Mouse (Mus musculus) kidney, postnatal 0 days (tissue): ENCODE results near the gene Rpl13. TPM values are rescaled to one million over a fixed set of nuclear protein-coding genes. Genes with fewer than 3 reads are reported as not detected.
A peak's percentile ranks its signal among the peaks of the same experiment; 100 is the strongest.
"Not testable (repeated sequence)": the region's sequence is repeated elsewhere in the genome, so short reads cannot be mapped to it uniquely, and the experiment has no call there.

Source experiments
- ATAC-seq: fragments of 200-750 bp; cut with Nextera tagmentation; replicated peaks from 2 replicates; pipeline ENCODE4 v1.8.0; 2017; ENCODE audit warnings: low read depth, moderate number of reproducible peaks, moderate TSS enrichment, moderate library complexity; ENCODE audit not compliant: low FRiP score
- DNase-seq: peaks from one replicate; pipeline ENCODE4 v3.0.0-alpha.2; 2016; ENCODE audit warnings: low spot score
- H3K27ac ChIP-seq: fragments of 300-500 bp; sonication (generic); 2 replicates; pipeline ENCODE4 v1.5.1; 2014; ENCODE audit warnings: mild to moderate bottlenecking
- H3K27me3 ChIP-seq: fragments of 300-500 bp; sonication (generic); 2 replicates; pipeline ENCODE4 v1.6.1; 2014; ENCODE audit warnings: low read length, mixed read lengths; ENCODE audit not compliant: insufficient read depth
- H3K36me3 ChIP-seq: fragments of 300-500 bp; sonication (generic); 2 replicates; pipeline ENCODE4 v1.6.1; 2014; ENCODE audit warnings: low read length, mixed read lengths; ENCODE audit not compliant: insufficient read depth
- H3K4me1 ChIP-seq: fragments of 300-500 bp; sonication (generic); replicated peaks from 2 replicates; pipeline ENCODE4 v1.6.1; 2014; ENCODE audit warnings: antibody characterized with exemption, low read length, mixed read lengths; ENCODE audit not compliant: insufficient read depth
- H3K4me2 ChIP-seq: fragments of 300-500 bp; sonication (generic); 2 replicates; pipeline ENCODE4 v1.6.1; 2014; ENCODE audit warnings: mild to moderate bottlenecking, low read length, moderate library complexity, mixed read lengths
- H3K4me3 ChIP-seq: fragments of 300-500 bp; sonication (generic); replicated peaks from 2 replicates; pipeline ENCODE4 v1.5.1; 2014; ENCODE audit warnings: low read depth, low read length
- H3K9ac ChIP-seq: fragments of 300-500 bp; sonication (generic); 2 replicates; pipeline ENCODE4 v1.6.1; 2014; ENCODE audit warnings: low read depth, low read length
- H3K9me3 ChIP-seq: fragments of 300-500 bp; sonication (generic); replicated peaks from 2 replicates; pipeline ENCODE4 v1.6.1; 2016; ENCODE audit warnings: low read length, inconsistent platforms, mixed read lengths
- CTCF ChIP-seq: IDR thresholded peaks from 2 replicates; pipeline ENCODE4 v1.5.1; 2016; ENCODE audit warnings: antibody characterized with exemption, low read depth, mild to moderate bottlenecking, moderate library complexity
- WGBS: fragments of 180-500 bp; shearing (Covaris S2); extraction: QIAGEN DNeasy Blood & Tissue Kit; methylation state at CpG from one replicate; pipeline ENCODE4 v1.1.7; 2014; 5-methylcytosine and 5-hydroxymethylcytosine counted together
- polyA plus RNA-seq: library from polyadenylated mRNA; unstranded; fragments of >200 nt; fragmentation: Nextera tagmentation; extraction: Ambion mirVana; gene quantifications from 2 replicates; pipeline ENCODE4 v1.2.1, GENCODE M21; 2015

The Rpl13 gene
- polyA plus RNA-seq, 1 experiment from 2014 or later: 1,932 TPM

DNA sequence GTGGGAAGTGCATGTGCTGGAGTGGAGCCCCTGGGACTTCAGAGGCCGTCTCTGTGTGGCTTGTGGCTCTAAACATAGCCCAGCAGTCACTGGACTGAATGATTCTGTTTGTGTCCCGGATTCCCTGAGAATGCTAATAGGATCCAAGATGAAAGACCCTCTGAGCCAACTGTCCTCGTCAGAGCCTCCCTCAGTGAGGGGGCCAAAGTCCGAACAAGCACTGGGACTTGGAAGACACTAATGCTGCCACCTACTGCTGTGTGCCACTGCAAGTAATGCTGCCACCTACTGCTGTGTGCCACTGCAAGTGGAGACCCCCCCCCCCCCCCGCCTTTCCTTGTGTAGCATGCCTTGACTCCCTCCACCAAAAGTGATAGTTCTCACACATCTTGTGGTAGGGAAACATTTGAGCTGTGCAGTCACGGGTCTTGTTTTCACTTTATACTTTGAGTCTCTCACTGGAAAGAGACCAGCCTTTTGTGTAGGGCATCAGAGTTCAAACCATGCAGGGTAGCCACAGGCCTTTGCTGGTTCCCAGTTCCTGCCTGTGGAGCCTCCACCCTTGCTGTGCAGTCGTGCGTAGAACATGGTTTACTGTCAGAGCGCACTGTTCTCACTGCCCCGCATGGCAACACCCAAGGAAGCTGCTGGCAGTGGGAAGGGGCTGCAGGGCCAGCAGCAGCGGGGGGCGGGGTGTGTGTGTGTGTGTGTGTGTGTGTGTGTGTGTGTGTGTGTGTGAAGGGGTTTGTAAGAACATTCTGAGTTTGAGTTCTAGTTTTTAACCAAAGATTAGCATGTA, 4.2 kb upstream of the Rpl13 start:
- DNase-seq (no peak), ATAC-seq (peak; percentile 71)
- Histone ChIP-seq H3K27ac (peak overlapping the region; percentile 55), H3K4me2 (no peak overlapping the region), H3K4me3 (no peak overlapping the region), H3K9me3 (no peaks in the 10 kb centered on the region), H3K9ac (no peak overlapping the region), H3K27me3 (no peaks in the 10 kb centered on the region), H3K36me3 (peaks cover 25% of the 10 kb centered on the region), H3K4me1 (no peaks in the 10 kb centered on the region)
- peak; percentile 47 for TF ChIP-seq CTCF
- 53% methylated on average over 12 of the region's 12 CpGs for WGBS

DNA sequence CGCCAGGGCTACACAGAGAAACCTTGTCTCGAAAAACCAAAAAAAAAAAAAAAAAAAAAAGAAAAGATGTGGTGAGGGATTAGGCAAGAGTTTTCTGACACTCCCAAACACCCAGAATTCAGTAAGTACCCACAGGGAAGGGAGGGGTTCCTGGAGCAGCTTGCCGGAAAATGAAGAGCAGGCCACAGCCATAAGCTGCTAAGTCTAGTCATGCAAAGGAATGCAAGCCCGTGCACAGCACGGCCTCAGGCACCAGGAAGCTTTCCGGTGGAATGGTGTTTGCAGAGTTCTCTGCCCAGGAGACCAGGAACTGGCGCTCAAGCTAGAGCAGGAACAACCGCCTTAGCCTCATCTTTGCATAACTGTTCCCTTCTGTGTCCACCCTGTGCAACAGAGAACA, 1.9 kb upstream of the Rpl13 start:
- H3K27ac ChIP-seq: peak overlapping the region; percentile 31; the same call in 1 of the 2 replicates
- WGBS: 52% methylated on average over 8 of the region's 8 CpGs
- H3K36me3 ChIP-seq: peaks cover 18% of the 10 kb centered on the region
- no peak overlapping the region for H3K4me3 ChIP-seq
- no peaks in the 10 kb centered on the region for H3K9me3 ChIP-seq
- H3K9ac ChIP-seq: no peak overlapping the region
- TF ChIP-seq CTCF: no peak
- ATAC-seq (no peak), DNase-seq (no peak)
- H3K27me3 ChIP-seq: no peaks in the 10 kb centered on the region
- H3K4me2 ChIP-seq: no peak overlapping the region
- 0 out of 2 replicates have a peak, but pooled peaks cover 4% of the 10 kb centered on the region for H3K4me1 ChIP-seq

DNA sequence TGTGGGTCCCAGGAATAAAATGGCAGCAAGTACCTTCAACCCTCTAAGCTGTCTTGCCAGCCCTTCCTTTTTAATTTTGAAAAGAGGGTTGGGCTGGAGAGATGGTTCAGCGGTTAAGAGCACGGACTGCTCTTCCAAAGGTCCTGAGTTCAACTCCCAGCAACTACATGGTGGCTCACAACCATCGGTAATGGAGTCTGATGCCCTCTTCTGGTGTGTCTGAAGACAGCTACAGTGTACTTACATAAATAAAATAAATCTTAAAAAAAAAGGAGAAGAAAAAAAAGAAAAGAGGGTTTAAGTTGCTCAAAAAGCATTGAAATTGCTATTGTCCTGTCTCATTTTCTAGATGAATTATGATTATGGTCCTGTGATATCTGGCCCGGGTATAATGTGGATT, 906 bp upstream of the Rpl13 start:
- ATAC-seq: no peak
- WGBS: 65% methylated on average over 4 of the region's 4 CpGs
- no peak overlapping the region for H3K4me3 ChIP-seq
- no peak overlapping the region for H3K9ac ChIP-seq
- H3K4me1 ChIP-seq: 0 out of 2 replicates have a peak, but pooled peaks cover 4% of the 10 kb centered on the region
- H3K4me2 ChIP-seq: peak overlapping the region; percentile 80; the same call in 1 of the 2 replicates
- TF ChIP-seq CTCF: 0 out of 2 replicates have a peak, but pooled peaks have one; percentile 25
- no peak for DNase-seq
- no peak overlapping the region for H3K27ac ChIP-seq
- peaks cover 17% of the 10 kb centered on the region for H3K36me3 ChIP-seq
- H3K27me3 ChIP-seq: no peaks in the 10 kb centered on the region
- H3K9me3 ChIP-seq: no peaks in the 10 kb centered on the region

DNA sequence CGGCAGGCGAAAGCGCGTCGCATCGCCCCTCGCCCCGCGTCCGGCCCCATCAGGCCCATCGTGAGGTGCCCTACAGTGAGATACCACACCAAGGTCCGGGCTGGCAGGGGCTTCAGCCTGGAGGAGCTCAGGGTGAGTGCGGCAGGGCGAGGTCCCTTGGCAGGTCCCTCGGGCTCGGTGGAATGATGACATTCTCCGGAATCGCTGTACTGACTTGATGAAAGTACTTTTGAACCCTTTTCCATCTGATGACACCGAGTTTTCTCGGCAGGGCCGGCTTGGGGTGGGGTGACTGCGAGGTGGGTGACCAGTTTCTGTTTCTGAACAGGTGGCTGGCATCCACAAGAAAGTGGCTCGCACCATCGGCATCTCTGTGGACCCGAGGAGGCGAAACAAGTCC, 705 bp downstream of the Rpl13 start:
- not testable (repeated sequence) for ATAC-seq, H3K9me3 ChIP-seq, DNase-seq

DNA sequence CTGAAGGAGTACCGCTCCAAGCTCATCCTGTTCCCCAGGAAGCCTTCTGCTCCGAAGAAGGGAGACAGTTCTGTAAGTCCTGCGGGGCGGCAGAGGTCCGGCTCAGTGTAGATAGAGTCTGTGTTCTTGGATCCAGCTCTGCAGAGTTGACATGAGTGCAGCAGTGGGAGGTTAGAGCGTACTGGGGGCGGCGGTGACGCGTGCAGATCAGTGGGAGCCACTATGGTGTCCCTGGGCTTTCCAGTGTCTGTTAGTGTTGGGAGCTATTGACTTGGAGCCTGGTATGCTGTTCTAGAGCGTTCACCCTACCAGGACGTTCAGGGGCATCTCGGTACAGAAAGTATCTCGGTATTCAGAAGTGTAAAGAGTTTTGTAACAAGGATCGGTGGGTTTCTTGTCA, 1.1 kb downstream of the Rpl13 start:
- Histone ChIP-seq H3K36me3 (peaks cover 17% of the 10 kb centered on the region), H3K4me2 (peak overlapping the region; percentile 71), H3K27me3 (no peaks in the 10 kb centered on the region), H3K4me1 (0 out of 2 replicates have a peak, but pooled peaks cover 4% of the 10 kb centered on the region), H3K4me3 (peak overlapping the region; percentile 85), H3K9ac (peak overlapping the region; percentile 97), H3K27ac (peak overlapping the region; percentile 8; the same call in 1 of the 2 replicates), H3K9me3 (no peaks in the 10 kb centered on the region)
- DNase-seq (no peak), ATAC-seq (no peak)
- TF ChIP-seq CTCF: no peak
- WGBS: 11% methylated on average over 14 of the region's 15 CpGs

More for the DNA sequence above, 705 bp downstream of the Rpl13 start:
- peak overlapping the region; percentile 71 for H3K4me2 ChIP-seq
- H3K27ac ChIP-seq: peak overlapping the region; percentile 91
- H3K36me3 ChIP-seq: peaks cover 17% of the 10 kb centered on the region
- H3K4me3 ChIP-seq: peak overlapping the region; percentile 85
- not testable (repeated sequence) for H3K27me3 ChIP-seq, H3K4me1 ChIP-seq
- under 1% methylated on average over 26 of the region's 26 CpGs for WGBS
- peak overlapping the region; percentile 97 for H3K9ac ChIP-seq

DNA sequence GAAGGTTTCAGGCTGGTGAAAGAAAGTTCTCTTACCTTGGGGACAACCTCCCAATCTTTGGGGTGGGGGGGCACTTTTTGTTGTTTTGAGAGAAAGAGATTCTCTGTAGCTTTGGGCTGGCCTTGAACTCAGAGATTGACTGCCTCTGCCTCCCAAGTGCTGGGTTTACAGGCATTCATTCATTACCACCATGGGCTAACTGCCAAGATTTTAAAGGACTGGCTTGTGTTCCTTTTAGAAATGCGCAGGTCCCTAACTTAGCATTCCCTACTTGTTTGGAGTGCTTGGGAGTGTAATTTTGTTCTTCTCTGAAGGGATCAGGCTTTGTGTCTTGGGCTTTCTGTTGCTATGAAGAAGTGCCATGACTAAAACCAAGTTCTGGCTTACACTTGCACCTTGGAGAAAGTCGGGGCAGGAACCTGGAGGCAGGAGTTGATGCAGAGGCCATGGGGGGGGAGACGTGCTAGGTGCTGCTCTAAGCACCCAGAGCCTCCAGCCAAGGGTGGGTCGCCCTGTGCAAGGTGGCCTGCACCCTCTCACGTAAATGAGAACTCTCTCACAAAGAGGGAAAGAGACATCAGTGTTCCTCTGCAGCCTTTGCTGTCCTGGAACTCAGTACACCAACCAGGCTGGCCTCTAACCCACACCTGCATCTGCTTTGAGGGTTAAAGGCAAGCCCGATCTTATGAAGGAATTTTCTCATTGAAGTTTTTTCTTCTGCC, 2.1 kb downstream of the Rpl13 start:
- ATAC-seq (no peak), DNase-seq (no peak)
- Histone ChIP-seq H3K4me3 (peak overlapping the region; percentile 85), H3K9ac (peak overlapping the region; percentile 97; the same call in 1 of the 2 replicates), H3K4me2 (peak overlapping the region; percentile 71), H3K27me3 (no peaks in the 10 kb centered on the region), H3K4me1 (0 out of 2 replicates have a peak, but pooled peaks cover 4% of the 10 kb centered on the region), H3K36me3 (peaks cover 17% of the 10 kb centered on the region), H3K27ac (peak overlapping the region; percentile 8; the same call in 1 of the 2 replicates), H3K9me3 (no peaks in the 10 kb centered on the region)
- TF ChIP-seq CTCF: no peak
- 82% methylated on average over 6 of the region's 6 CpGs for WGBS
